Mouse (Mus musculus) adrenal gland, adult (tissue): ENCODE data around the gene Adamts20.

Experiments
- DNase-seq, 2 experiments: peaks; one replicate each; pipeline ENCODE4 v3.0.0; 2022 to 2023; ENCODE audit warnings: low spot score in 1 of 2; ENCODE audit not compliant: inconsistent age in 2 of 2

Adamts20 gene

DNA sequence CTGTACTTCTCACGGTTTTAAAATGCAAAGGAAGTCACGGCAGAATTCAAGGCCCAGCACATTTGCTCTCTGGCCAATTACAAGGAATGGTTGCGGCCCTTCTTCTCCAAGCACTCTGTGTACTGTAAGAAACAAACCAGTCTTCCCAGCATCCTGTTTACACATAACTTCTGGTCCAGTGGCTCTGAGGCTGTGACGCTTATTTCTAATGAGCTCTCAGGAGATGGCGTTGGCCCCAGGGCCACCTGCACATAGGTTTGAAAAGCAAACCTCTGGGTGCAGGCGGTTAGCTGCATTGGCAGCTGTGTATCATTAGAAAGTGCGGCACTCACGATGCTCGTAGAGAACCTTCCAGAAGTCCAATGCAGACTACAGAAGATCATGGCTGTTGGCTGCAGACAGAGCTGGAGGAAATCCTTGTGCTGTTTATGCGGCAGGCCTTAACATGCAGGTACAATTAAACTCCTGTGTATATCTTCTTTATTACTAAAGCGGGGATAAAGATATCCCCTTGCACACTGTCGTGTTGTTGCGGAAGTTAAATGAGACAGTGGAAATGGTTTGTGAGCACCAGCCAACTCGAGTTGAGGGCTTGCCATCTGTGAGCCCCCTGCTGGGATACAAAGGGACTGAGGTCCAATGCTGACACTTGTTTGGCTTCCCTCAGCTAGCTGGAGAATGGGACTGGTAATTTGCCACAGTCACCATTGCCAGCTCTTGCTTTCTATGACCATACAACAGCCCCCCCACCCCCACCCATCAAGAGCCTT is 210.9 kb downstream of the Adamts20 start:
- DNase-seq: no peak

DNA sequence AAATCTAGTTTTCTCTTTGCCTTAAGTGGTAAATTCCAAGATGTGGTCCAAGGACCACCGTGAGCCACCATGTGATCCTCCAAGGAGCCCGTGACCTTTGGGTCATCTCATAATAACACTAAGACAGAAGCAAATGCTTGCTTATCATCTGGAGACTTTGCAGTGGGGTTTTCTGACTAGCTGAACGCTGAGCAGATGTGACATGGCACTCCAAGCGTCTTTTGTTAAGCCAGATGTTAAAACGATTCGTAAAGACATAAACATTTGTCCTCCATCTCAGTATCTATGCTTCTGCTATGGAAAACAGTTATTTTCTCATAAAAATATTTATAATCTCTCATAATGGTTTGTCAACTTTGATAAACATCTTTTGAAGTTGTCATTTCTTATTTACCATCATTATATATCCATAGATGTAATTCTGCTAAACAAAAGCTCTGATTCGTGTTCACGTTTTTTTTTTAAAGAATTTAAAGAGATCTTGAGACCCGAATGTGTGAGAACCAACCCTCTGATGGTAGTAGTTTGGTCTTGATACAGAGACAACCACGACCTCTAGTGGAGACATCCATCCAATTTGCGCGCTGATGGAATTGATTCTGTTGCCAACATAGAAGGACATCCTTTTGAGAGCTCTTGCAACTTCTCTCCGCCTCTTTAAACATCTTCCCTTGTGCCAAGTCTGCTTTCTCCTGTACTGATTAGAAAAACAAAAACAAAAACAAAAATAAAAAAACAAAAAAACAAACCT is 212.1 kb downstream of the Adamts20 start:
- DNase-seq: peak in 1 of 2 experiments; percentile 51

DNA sequence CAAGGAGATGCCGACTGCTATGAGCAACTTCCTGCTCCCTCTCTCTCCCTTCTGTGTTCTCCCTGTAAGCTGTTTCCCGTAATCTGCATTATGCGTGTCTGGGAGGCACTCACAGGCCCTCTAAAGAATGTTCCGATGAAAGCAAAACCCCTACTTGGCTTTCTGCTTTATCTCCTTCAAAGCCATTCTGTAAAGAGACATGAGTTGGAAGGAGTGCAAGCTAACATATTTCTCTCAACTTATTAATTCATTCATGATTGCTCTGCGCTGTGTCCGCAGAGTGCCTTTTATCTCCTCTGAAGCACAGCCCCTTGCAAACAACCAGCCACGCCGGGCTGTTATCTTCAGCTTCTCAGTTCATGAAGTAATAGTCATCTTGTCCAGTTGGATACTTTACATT is 215.5 kb downstream of the Adamts20 start:
- DNase-seq: no peak

DNA sequence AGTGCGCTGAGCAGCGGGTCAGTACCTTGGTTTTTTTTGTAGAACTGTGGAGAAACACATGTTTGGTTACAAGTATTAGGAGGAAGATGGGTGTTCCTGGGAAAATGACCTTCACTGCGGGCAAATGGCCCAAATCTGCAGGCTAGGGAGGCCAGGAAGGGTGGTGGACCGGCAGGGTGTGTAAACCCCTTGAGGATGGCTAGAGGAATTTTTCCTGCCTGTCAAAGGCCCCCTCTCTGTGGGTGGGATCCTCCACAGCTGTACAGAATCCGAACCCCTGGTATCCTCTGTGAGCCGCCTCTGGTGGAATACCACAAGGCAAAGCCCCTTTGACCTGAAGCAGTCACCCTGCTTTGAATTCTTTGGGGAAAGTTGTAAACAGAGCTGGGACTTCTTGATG is 216.8 kb downstream of the Adamts20 start:
- no peak for DNase-seq

DNA sequence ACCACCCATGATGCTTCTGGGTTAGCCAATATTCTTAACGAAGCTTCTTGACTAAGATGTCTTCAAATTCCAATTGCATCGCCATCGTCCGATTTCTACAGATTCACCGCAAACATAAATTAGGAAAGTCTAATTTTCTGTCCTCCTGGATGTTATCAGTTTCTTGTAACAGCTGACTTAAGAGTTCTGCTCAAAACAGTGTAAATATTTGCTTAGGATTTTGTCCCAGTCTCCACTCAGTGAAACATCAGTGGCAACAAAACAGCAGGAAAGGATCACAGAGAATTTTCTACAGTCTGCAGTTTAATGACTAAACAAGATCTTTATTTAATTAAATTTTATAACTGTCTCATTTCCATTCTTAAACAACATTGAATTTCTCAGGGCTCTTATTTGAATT is 218.5 kb downstream of the Adamts20 start:
- DNase-seq: no peak

- no peak for DNase-seq
Measured at GRCm38 (mm10) chr15:94244336-94244735, 220.9 kb downstream of the Adamts20 start.

- no peak for DNase-seq
Measured at GRCm38 (mm10) chr15:94242133-94242532, 223.1 kb downstream of the Adamts20 start.

- DNase-seq: peak; percentile 16 to 48
Measured at GRCm38 (mm10) chr15:94239637-94240036, 225.6 kb downstream of the Adamts20 start.

- DNase-seq: no peak
Measured at GRCm38 (mm10) chr15:94239127-94239526, 226.1 kb downstream of the Adamts20 start.

GRCm38 (mm10) chr15:94238058-94238876 is 227.0 kb downstream of the Adamts20 start:
- no peak for DNase-seq

DNA sequence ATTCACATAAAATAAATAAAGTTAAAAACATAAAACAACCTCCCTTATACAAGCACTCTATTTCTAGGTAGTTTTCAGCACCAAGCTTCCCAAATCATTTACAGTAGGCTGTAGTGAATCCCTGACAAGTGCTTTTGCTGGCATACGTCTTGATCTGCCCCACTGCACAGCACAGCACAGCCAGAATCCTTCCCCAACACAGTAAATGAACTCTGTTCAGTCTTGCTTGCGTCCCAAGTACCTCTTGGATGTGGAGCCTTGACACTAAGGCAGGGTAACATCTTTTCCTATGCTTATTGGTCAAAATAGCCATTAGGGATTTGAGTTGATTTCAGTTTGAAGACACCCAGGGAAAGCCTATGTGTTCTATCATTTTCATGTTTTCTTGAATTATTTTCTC is 228.5 kb downstream of the Adamts20 start:
- no peak for DNase-seq

DNA sequence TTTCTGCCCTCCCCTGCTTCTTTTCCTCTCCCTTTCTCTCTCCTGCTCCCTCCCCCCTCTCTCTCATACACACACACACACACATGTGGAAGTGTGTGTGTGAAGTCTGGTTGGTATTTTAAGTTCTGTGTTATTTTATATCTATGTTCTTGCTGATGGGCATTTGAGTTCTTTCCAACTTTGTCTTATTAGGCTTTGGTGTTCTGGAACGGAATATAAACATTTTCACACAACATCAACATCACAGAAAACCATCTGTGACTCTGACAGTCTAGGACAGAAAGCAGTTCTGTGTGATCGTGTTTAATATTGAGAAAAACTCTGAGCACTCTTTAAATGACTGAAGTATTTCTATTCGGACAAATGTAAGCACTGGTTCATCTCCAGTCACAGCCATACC is 229.1 kb downstream of the Adamts20 start:
- no peak for DNase-seq

DNA sequence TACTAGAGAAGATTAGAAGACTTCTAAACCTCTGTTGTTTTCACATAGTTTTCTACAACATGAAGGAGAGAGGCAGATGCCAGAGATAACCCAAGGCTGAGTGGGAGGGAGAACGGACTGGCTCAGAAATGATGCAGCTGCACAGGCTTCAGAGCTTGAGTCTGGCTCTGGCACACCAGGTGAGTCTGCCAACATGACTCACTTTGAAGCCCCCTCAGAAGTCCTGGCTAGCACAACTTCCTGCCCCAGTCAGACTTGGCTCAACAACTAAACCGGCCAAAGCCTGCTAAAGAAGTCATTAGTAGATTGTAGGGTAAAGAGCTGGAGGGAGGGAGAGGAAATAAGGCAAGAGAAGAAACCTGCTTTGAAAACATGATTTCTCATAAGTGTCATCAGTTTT is 230.0 kb downstream of the Adamts20 start:
- DNase-seq: no peak

DNA sequence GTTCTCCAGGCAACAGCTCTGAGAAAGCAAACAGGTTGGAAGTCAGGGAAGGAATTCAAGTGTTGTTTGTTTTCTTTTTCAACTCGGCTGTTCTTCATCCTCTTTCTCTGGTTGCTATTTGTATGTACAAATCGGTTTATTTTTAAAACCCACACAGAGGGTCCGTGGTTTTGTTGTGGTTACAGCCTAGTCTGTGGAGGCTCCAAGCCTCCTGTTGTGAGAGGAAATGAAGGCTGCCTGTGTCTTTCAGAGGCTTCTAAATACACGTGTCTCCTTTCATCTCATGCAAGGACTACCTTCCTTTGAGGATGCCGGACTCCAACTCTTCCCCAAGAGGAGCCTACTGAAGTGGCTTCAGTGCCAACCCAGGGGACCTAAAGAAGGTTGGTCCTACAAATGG is 234.0 kb downstream of the Adamts20 start:
- DNase-seq: no peak

DNA sequence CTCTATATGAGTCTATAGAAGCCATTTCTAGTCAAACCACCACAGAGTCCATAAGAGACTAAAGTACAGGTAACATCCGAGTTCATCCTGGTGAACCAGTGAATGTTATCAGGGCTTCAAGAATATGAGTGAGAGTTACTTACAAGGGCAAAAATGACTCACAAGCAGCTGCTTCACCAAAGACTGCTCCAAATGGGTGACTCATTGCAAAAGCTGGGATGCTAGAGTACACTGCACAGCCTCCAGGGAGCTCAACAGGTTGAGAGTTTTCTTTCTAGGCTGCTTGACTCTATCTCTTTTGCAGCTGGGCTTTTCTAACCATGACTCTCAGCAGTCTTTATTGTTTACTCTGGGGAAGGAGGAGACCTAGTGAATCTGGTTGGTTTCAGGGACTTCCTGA is 237.8 kb downstream of the Adamts20 start:
- peak; percentile 23 to 48 for DNase-seq

- peak in 1 of 2 experiments; percentile 11 for DNase-seq
Measured at GRCm38 (mm10) chr15:94223101-94223500, 242.1 kb downstream of the Adamts20 start.

DNA sequence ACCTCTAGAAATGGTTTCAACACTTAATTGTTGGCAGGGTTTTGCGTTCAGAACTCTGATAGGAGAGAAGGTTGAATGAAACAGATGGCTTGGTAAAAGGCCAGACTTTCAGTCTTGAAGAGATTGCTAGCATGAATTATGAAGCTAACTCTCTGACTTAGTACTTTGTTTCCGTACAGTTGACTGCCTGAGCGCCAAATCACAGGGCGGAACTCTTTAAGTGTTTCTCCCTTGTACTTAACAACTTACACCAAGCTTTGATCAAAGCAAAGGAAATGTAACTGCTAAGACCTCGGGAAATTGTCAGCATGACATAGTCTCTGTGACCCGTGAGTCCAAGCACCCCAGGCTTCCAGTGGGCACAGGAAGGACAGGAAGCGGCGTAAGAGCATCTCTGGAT is 244.5 kb downstream of the Adamts20 start:
- DNase-seq: no peak
